Mouse (Mus musculus): ENCODE results near the gene Cd160.

- TF ChIP-seq TBP (IDR thresholded peaks at IDR 0.05; ENCODE audit: low read depth, low read length) (0 out of 2 replicates have a peak, but pooled peaks have one; percentile 17), CTCF (IDR thresholded peaks at IDR 0.05 in 2 of 3, conservative IDR thresholded peaks at IDR 0.05 in 1 of 3; ENCODE audit: control insufficient read depth in 1 of 3, insufficient read depth in 1 of 3, low read depth in 2 of 3, low read length in 3 of 3, poor library complexity in 1 of 3, severe bottlenecking in 1 of 3) (no peak; a peak in 1 of 6 replicates), POLR2A (IDR thresholded peaks at IDR 0.05; ENCODE audit: control insufficient read depth in 1 of 2, insufficient read depth in 1 of 2, low read depth in 1 of 2, low read length in 2 of 2, poor library complexity in 1 of 2) (no peak), CHD1 (IDR thresholded peaks at IDR 0.05; ENCODE audit: low read depth, low read length) (no peak)
These were observed 21.0 kb downstream of the Cd160 start for GRCm38 (mm10) chr3:96808136-96808535.
